Mouse (Mus musculus) cerebellum, adult 11 months (tissue): ENCODE results near the gene Rab3a.

Experiments
- DNase-seq: peaks from one replicate; pipeline ENCODE4 v3.0.0; 2022

Gene Rab3a

GRCm38 (mm10) chr8:70776496-70777444 is 22.3 kb downstream of the Rab3a start, which contains the start of gene Pik3r2:
TSS of gene Pik3r2 (minus strand) at chr8:70776713.
- DNase-seq: peak; percentile 97

GRCm38 (mm10) chr8:70780093-70780492 is 25.6 kb downstream of the Rab3a start:
- DNase-seq: no peak

GRCm38 (mm10) chr8:70786291-70787050 is 32.0 kb downstream of the Rab3a start:
- DNase-seq: peak; percentile 35

- DNase-seq: peak; percentile 27
Observed at GRCm38 (mm10) chr8:70787051-70787445, 32.6 kb downstream of the Rab3a start.

- peak; percentile 89 for DNase-seq
Observed at GRCm38 (mm10) chr8:70787941-70788667, 33.6 kb downstream of the Rab3a start.

- peak; percentile 35 for DNase-seq
Observed at GRCm38 (mm10) chr8:70789046-70789445, 34.6 kb downstream of the Rab3a start.

GRCm38 (mm10) chr8:70790846-70791245 is 36.4 kb downstream of the Rab3a start:
- DNase-seq: peak; percentile 29

- no peak for DNase-seq
Observed at GRCm38 (mm10) chr8:70791294-70791701, 36.8 kb downstream of the Rab3a start.

- DNase-seq: peak; percentile 89
Observed at GRCm38 (mm10) chr8:70791975-70792691, 37.7 kb downstream of the Rab3a start.

- DNase-seq: peak; percentile 73
Observed at GRCm38 (mm10) chr8:70792700-70793099, 38.2 kb downstream of the Rab3a start.

- peak; percentile 20 for DNase-seq
Observed at GRCm38 (mm10) chr8:70794215-70794614, 39.7 kb downstream of the Rab3a start.

GRCm38 (mm10) chr8:70795370-70795769 is 40.9 kb downstream of the Rab3a start:
- peak; percentile 21 for DNase-seq

GRCm38 (mm10) chr8:70796403-70797080 is 42.1 kb downstream of the Rab3a start:
- DNase-seq: no peak

- peak; percentile 78 for DNase-seq
Observed at GRCm38 (mm10) chr8:70797081-70798070, 42.9 kb downstream of the Rab3a start.

GRCm38 (mm10) chr8:70798281-70798680 is 43.8 kb downstream of the Rab3a start:
- DNase-seq: peak; percentile 24

- DNase-seq: no peak
Observed at GRCm38 (mm10) chr8:70800648-70801047, 46.2 kb downstream of the Rab3a start.

GRCm38 (mm10) chr8:70801156-70801555 is 46.7 kb downstream of the Rab3a start:
- DNase-seq: no peak

GRCm38 (mm10) chr8:70801830-70802229 is 47.4 kb downstream of the Rab3a start:
- no peak for DNase-seq

GRCm38 (mm10) chr8:70802786-70803510 is 48.5 kb downstream of the Rab3a start:
- DNase-seq: no peak
